Mouse (Mus musculus) spleen, adult 2 months (tissue): ENCODE measurements around the gene Pus1. TPM values are rescaled to one million over a fixed set of nuclear protein-coding genes. Genes with fewer than 3 reads are reported as not detected.
"Not testable (repeated sequence)": the region's sequence is repeated elsewhere in the genome, so short reads cannot be mapped to it uniquely, and the experiment has no call there.

Experiments used
- DNase-seq, 2 experiments: peaks; one replicate each; pipeline versions ENCODE4 v3.0.0 to v3.0.0-alpha.2; 2012 to 2021; ENCODE audit warnings: low spot score in 2 of 2, low read depth in 1 of 2
- H3K27ac ChIP-seq: fragments of 200-500 bp; 2 replicates; pipeline ENCODE4 v1.5.1; 2012; ENCODE audit warnings: low read length, inconsistent platforms; ENCODE audit not compliant: insufficient read depth
- H3K27me3 ChIP-seq: fragments of 200-500 bp; 2 replicates; pipeline ENCODE4 v1.6.1; 2012; ENCODE audit warnings: mild to moderate bottlenecking, moderate library complexity, low read length, inconsistent platforms; ENCODE audit not compliant: control insufficient read depth, insufficient read depth
- H3K36me3 ChIP-seq: fragments of 200-500 bp; 2 replicates; pipeline ENCODE4 v1.6.1; 2012; ENCODE audit warnings: mild to moderate bottlenecking, low read length, inconsistent platforms; ENCODE audit not compliant: control insufficient read depth, insufficient read depth
- H3K4me1 ChIP-seq: fragments of 200-500 bp; 2 replicates; pipeline ENCODE4 v1.6.1; 2011; ENCODE audit warnings: inconsistent platforms; ENCODE audit not compliant: control insufficient read depth, insufficient read depth, insufficient read length
- H3K4me3 ChIP-seq: fragments of 200-500 bp; 2 replicates; pipeline ENCODE4 v1.5.1; 2011; ENCODE audit warnings: mild to moderate bottlenecking, inconsistent platforms; ENCODE audit not compliant: insufficient read depth, insufficient read length; ENCODE audit errors: extremely low read depth
- CTCF ChIP-seq: fragments of 200-500 bp; IDR thresholded peaks from 2 replicates; pipeline ENCODE4 v1.5.1; 2011; ENCODE audit warnings: mild to moderate bottlenecking, inconsistent platforms; ENCODE audit not compliant: insufficient read depth, insufficient read length, insufficient replicate concordance; ENCODE audit errors: extremely low read depth
- POLR2A ChIP-seq: fragments of 200-500 bp; IDR thresholded peaks from 2 replicates; pipeline ENCODE4 v1.6.1; 2011; ENCODE audit warnings: low read depth, low read length, inconsistent platforms
- WGBS: fragments of 180-500 bp; shearing (Covaris S2); methylation state at CpG from one replicate; pipeline ENCODE4 v1.1.7; 2018; 5-methylcytosine and 5-hydroxymethylcytosine counted together
- polyA plus RNA-seq: library from polyadenylated mRNA; depleted of rRNA; stranded (reverse); fragments of >200 nt; gene quantifications from 2 replicates; pipeline ENCODE4 v1.2.3, GENCODE M21; 2012

Gene Pus1
- polyA plus RNA-seq, 1 experiment: 19.2 TPM

DNA sequence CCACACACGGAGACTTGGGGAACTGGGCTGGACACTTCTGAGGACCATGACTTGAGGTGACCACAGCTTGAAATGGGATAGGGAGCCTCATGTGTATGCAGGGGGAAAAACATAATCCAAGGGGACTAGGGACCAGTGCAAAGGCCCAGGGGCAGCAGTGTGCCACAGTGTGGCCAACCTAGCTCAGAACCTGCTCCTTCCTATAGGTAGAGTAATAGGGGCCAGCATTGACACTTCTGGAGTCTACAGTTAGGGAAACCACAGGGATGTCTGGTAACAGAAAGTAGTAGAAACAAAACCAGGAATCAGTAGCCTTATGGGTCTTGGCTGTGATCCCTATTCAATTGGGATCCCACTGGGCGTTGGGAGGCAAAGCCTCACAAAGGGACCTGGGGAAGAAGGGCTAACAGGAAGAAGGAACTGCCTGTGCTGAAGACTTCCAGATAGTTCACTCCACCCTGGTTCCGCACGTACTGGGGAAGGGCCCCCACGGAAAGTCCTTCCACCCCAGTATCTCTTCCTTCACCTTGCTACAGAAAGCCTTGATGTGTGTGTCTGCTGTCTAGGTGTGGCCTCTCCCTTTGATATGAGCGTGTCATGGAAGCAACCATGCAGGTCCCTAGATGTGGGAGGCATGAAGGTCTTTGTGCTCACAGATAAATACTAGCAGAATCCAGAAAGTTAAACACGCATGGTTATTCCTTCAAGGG lies 1.2 kb upstream of the Pus1 start:
- TF ChIP-seq POLR2A (no peak), CTCF (no peak)
- DNase-seq: no peak
- H3K27ac ChIP-seq: no peak overlapping the region
- 72% methylated on average over 7 of the region's 7 CpGs for WGBS
- H3K4me3 ChIP-seq: no peak overlapping the region
- H3K36me3 ChIP-seq: peaks cover 7% of the 10 kb centered on the region
- H3K27me3 ChIP-seq: no peaks in the 10 kb centered on the region
- H3K4me1 ChIP-seq: peaks cover 10% of the 10 kb centered on the region; the same call in 1 of the 2 replicates

DNA sequence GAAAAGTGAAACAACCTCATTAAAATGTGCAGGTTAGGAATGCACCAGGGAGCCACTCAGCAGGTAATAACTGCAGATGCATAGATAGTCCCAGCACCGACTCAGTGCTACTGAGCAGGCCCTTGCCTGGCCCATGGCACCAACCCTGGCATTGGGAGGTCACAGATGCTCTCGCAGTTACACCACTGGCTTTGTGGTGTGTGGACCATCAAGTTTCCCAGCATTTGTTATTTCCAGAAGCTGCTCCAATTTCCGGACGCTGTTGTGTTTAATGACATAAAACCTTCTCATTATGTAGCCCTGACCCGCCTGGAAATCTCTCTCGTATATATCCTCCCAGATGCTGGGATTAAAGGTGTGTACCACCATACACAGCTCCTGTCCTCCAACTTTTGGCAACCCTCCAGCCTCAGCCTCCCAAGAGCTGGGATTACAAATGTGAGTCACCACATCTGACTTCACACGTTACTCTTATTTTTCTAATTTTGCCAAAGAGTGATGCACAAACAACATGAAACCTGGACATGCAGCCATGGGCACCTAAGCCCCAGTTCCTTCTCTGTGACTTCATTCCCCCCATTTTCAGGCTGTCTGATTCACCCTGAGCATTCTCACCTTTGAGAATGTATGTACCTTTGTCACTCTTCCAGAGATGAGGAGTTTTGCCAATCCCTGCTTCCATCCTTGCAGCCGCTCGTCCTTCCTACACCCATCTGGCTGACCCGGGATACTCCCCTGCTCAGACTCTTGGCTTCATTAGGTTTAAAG lies 486 bp upstream of the Pus1 start:
- H3K27ac ChIP-seq: peak overlapping the region; percentile 34
- TF ChIP-seq CTCF (no peak), POLR2A (no peak)
- peaks cover 10% of the 10 kb centered on the region; the same call in 1 of the 2 replicates for H3K4me1 ChIP-seq
- H3K4me3 ChIP-seq: peak overlapping the region; percentile 84
- H3K27me3 ChIP-seq: no peaks in the 10 kb centered on the region
- 68% methylated on average over 10 of the region's 10 CpGs for WGBS
- DNase-seq: no peak
- peaks cover 7% of the 10 kb centered on the region for H3K36me3 ChIP-seq

DNA sequence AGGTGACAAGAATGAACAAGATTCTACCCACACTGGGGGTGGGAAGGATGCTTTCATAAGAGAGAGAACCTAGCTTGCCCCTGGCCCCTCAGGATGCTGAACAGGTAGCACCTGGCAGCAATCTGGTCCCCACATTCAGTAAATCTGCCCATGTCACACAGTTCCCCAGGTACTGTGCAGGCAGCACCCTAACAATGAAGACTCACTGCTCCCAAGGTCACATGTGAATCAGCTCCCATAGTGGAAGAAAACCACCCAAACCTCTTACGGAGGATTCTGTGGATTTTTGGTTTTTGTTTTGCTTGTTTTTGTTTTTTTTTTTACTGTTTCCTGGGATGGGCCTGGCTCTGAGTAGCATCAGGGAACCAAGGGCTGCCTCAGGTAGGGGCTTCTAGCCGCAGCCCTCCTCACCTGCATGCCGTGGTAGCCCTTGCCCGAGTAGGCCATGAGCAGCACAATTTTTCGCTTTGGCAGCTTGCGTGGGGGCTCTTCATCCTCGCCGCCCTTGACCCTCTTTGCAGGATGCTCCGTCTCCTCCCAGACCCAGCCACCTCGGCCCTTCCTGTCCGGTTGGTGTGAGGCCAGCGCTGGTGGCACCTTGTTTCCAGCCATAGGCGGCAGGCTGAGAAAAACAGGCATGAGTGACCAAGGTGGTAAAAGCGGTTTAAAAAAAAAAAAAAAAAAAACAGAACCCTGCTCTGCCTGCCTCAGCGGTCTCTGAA lies 1.0 kb downstream of the Pus1 start:
- no peak for DNase-seq
- Histone ChIP-seq H3K36me3 (peaks cover 15% of the 10 kb centered on the region), H3K27me3 (no peaks in the 10 kb centered on the region), H3K4me1 (peaks cover 10% of the 10 kb centered on the region; the same call in 1 of the 2 replicates), H3K27ac (no peak overlapping the region), H3K4me3 (peak overlapping the region; percentile 84)
- WGBS: 22% methylated on average over 15 of the region's 15 CpGs
- TF ChIP-seq POLR2A (no peak), CTCF (no peak)

DNA sequence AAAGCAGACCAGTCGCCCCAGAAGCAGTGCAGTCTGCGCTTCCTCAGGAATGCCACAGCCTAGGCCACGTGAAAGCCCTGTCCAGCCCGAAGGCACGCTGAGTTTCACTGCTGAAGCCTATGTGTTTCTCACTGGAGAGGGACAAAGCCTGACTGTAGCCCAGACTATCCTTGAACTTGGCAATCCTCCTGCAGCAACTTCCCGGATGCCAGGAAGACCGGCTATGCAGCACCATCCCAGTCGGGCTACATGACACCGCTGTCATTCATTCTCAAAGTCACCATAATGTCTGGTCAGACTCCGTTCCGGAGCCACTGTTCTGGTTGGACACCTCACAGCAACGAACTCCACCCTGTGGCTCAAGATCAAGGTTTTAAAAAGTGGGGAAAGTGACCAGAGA lies 2.2 kb downstream of the Pus1 start:
- Histone ChIP-seq H3K36me3 (peaks cover 22% of the 10 kb centered on the region), H3K27me3 (no peaks in the 10 kb centered on the region), H3K4me1 (peaks cover 10% of the 10 kb centered on the region; the same call in 1 of the 2 replicates), H3K4me3 (no peak overlapping the region), H3K27ac (no peak overlapping the region)
- TF ChIP-seq POLR2A: no peak
- WGBS: 94% methylated on average over 12 of the region's 12 CpGs
- DNase-seq: no peak

DNA sequence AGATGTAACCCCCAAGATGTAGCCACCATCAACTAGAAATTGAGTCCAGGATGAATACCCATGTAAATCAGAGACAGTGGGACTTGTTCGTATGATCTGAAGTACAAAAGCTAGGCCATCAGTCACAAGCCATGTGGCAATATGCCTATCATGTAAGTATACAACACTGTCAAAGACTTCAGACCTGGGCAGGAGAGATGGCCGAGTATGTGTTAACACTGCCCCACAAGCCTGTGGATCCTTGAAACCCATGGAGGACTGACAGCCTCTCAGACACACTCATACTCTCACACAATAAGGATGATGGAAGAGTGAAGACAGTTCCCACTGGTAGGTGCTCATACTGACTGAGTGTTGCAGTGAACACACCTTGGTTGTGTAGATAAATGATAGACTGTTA lies 4.3 kb downstream of the Pus1 start:
- 83% methylated on average over 2 of the region's 2 CpGs for WGBS
- Histone ChIP-seq H3K4me1 (peaks cover 8% of the 10 kb centered on the region; the same call in 1 of the 2 replicates), H3K27me3 (no peaks in the 10 kb centered on the region), H3K36me3 (peaks cover 22% of the 10 kb centered on the region), H3K27ac (no peak overlapping the region), H3K4me3 (no peak overlapping the region)
- TF ChIP-seq CTCF: no peak
- no peak for TF ChIP-seq POLR2A
- no peak for DNase-seq

DNA sequence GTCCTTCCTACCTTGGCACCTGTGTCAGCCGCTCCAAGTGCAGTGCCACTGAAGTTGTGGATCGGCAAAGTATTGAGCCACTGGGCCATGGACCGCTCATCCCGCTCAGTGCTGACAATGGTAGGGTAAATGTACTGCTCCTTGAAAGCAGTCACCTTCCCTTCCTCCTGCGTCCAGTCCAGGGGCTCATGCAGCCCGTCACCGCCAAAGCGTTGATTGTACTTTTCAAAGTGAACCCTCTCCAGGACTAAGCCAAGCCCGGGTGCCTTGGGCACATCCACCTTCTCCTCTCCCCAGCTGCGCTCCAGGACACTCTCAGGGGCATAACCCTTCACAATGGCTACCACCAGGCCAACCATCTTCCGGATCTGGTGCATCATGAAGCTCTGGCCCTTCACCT lies 5.9 kb downstream of the Pus1 start:
- TF ChIP-seq POLR2A (no peak), CTCF (no peak)
- Histone ChIP-seq H3K27ac (no peak overlapping the region), H3K27me3 (no peaks in the 10 kb centered on the region), H3K36me3 (peaks cover 22% of the 10 kb centered on the region), H3K4me3 (no peak overlapping the region), H3K4me1 (peaks cover 1% of the 10 kb centered on the region; the same call in 1 of the 2 replicates)
- DNase-seq: no peak
- WGBS: 94% methylated on average over 11 of the region's 11 CpGs

DNA sequence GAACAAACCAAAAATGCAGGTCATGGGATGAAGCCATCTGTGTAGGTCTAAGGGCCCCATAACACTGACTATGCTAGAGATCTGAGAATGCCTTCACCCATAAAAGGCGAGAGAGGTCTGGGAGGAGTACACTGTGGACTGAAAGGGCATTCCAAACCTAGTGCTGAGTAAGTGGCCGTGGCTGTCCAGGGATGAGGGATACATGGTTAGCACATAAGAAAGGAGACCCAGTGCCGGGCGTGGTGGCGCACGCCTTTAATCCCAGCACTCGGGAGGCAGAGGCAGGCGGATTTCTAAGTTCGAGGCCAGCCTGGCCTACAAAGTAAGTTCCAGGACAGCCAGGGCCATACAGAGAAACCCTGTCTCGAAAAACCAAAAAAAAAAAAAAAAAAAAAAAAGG lies 7.5 kb downstream of the Pus1 start:
- WGBS: 89% methylated on average over 10 of the region's 10 CpGs

More for the DNA sequence above, 7.5 kb downstream of the Pus1 start:
- not testable (repeated sequence) for H3K4me3 ChIP-seq, H3K27ac ChIP-seq, DNase-seq, H3K4me1 ChIP-seq, H3K27me3 ChIP-seq
- H3K36me3 ChIP-seq: peaks cover 20% of the 10 kb centered on the region
